Comparison of ENCODE assay signal across 8 mouse cellular contexts in the genomic region with DNA sequence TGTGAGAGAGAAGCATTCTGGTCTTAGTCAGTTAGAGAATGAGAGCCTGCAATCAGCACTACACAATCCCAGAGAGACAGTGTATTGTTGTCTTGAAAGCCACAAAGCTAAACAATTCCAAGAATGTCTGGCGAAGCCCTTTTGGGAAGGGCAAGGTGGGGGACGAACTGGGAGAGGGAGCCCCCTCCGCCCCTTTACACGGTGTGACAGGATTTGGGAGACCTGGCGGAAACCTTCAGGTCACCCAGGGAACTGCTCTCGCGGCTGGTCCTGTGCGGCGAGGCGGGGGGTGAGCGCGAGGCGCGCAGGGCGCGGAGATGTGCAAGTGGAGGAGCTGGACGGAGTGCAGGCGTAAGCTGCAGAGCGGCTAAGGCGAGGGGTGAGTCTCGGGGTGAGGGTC. TPM values are rescaled to one million over a fixed set of nuclear protein-coding genes. Genes with fewer than 3 reads are reported as not detected.
DNase-seq lines count a peak whose midpoint lies in the region; ATAC-seq and TF ChIP-seq lines count a peak whose summit lies in the region.

No protein-coding gene starts in this region.

- peak overlapping the region; percentile 77 for H3K4me3 ChIP-seq in embryonic facial prominence, embryonic 11.5 days (ENCODE audit: low read depth, low read length)
- peak overlapping the region; percentile 72 for H3K4me3 ChIP-seq in heart, postnatal 0 days (ENCODE audit: low read depth, low read length)
- peak overlapping the region; percentile 63 for H3K4me3 ChIP-seq in stomach, embryonic 14.5 days (ENCODE audit: low read depth, low read length)

- peak overlapping the region; percentile 91 for H3K4me2 ChIP-seq in embryonic facial prominence, embryonic 11.5 days (ENCODE audit: low read depth, low read length)
- peak overlapping the region; percentile 99 for H3K4me2 ChIP-seq in heart, postnatal 0 days (ENCODE audit: low read depth, low read length)
- H3K4me2 ChIP-seq in stomach, embryonic 14.5 days (replicated peaks; ENCODE audit: low read depth, low read length): peak overlapping the region; percentile 100

- no peaks in the 10 kb centered on the region for H3K27me3 ChIP-seq in embryonic facial prominence, embryonic 11.5 days (ENCODE audit: control insufficient read depth, insufficient read depth, low read length)
- 0 out of 2 replicates have a peak, but pooled peaks cover 6% of the 10 kb centered on the region for H3K27me3 ChIP-seq in heart, postnatal 0 days (ENCODE audit: control insufficient read depth, insufficient read depth, low read length)
- no peaks in the 10 kb centered on the region for H3K27me3 ChIP-seq in stomach, embryonic 14.5 days (ENCODE audit: control insufficient read depth, insufficient read depth, low read length)

- DNase-seq in left cerebral cortex, postnatal 25 days (ENCODE audit: low spot score in 2 of 2): peak; percentile 7 to 21
- DNase-seq in left cerebral cortex, adult 11 months (ENCODE audit: low spot score): no peak
- peak; percentile 71 for DNase-seq in embryonic facial prominence, embryonic 11.5 days (ENCODE audit: low spot score)
- peak; percentile 12 for DNase-seq in heart, postnatal 0 days (ENCODE audit: low spot score)
- peak; percentile 65 for DNase-seq in kidney, postnatal 14 days
- DNase-seq in lung, postnatal 36 days: peak; percentile 45
- DNase-seq in spleen, adult 18-20 months: no peak

- peak overlapping the region; percentile 88 for H3K27ac ChIP-seq in embryonic facial prominence, embryonic 11.5 days (replicated peaks; ENCODE audit: low read depth, low read length)
- no peak overlapping the region for H3K27ac ChIP-seq in heart, postnatal 0 days (ENCODE audit: low read depth)
- no peak overlapping the region; the same call in 1 of the 2 replicates for H3K27ac ChIP-seq in stomach, embryonic 14.5 days (ENCODE audit: low read length)

- WGBS in embryonic facial prominence, embryonic 11.5 days: under 1% methylated on average over 21 of the region's 21 CpGs
- WGBS in heart, postnatal 0 days: 0% methylated on average over 21 of the region's 21 CpGs
- under 1% methylated on average over 21 of the region's 21 CpGs for WGBS in stomach, embryonic 14.5 days

- intact Hi-C loops in left cerebral cortex, postnatal 25 days (cut with DNase I): no loop called here

- no peak for TF ChIP-seq EP300 in heart, postnatal 0 days (IDR thresholded peaks at IDR 0.05; ENCODE audit: low read depth)

- H3K9ac ChIP-seq in embryonic facial prominence, embryonic 11.5 days (replicated peaks; ENCODE audit: low read length): peak overlapping the region; percentile 84
- H3K9ac ChIP-seq in heart, postnatal 0 days (replicated peaks; ENCODE audit: low read depth, low read length): peak overlapping the region; percentile 50; the same call in 1 of the 2 replicates
- peak overlapping the region; percentile 38 for H3K9ac ChIP-seq in stomach, embryonic 14.5 days (replicated peaks; ENCODE audit: low read depth, low read length)

- H3K36me3 ChIP-seq in embryonic facial prominence, embryonic 11.5 days (replicated peaks; ENCODE audit: control insufficient read depth, insufficient read depth, low read depth, low read length): no peaks in the 10 kb centered on the region
- H3K36me3 ChIP-seq in heart, postnatal 0 days (replicated peaks; ENCODE audit: control insufficient read depth, insufficient read depth, low read length): no peaks in the 10 kb centered on the region
- H3K36me3 ChIP-seq in stomach, embryonic 14.5 days (ENCODE audit: control insufficient read depth, insufficient read depth, low read length): no peaks in the 10 kb centered on the region

- TF ChIP-seq CTCF in heart, postnatal 0 days (IDR thresholded peaks at IDR 0.05; ENCODE audit: low read depth): no peak

- no peaks in the 10 kb centered on the region for H3K9me3 ChIP-seq in embryonic facial prominence, embryonic 11.5 days (replicated peaks; ENCODE audit: control insufficient read depth, low read length)
- H3K9me3 ChIP-seq in heart, postnatal 0 days (replicated peaks; ENCODE audit: control insufficient read depth, low read length): no peaks in the 10 kb centered on the region
- no peaks in the 10 kb centered on the region for H3K9me3 ChIP-seq in stomach, embryonic 14.5 days (ENCODE audit: control insufficient read depth, low read depth, low read length)

- H3K4me1 ChIP-seq in embryonic facial prominence, embryonic 11.5 days (ENCODE audit: control insufficient read depth, insufficient read depth, low read length): no peaks in the 10 kb centered on the region
- H3K4me1 ChIP-seq in heart, postnatal 0 days (ENCODE audit: control insufficient read depth, insufficient read depth): no peaks in the 10 kb centered on the region
- 0 out of 2 replicates have a peak, but pooled peaks cover 5% of the 10 kb centered on the region for H3K4me1 ChIP-seq in stomach, embryonic 14.5 days (ENCODE audit: control insufficient read depth, insufficient read depth, low read length)

- ATAC-seq in embryonic facial prominence, embryonic 11.5 days (replicated peaks; ENCODE audit: insufficient number of reproducible peaks, low FRiP score, low TSS enrichment, low read depth): peak; percentile 88
- ATAC-seq in heart, postnatal 0 days (ENCODE audit: insufficient read depth, low read depth): peak; percentile 63
- ATAC-seq in stomach, embryonic 14.5 days (ENCODE audit: insufficient number of reproducible peaks, insufficient read depth, low FRiP score, low read depth): peak; percentile 82

RNA-seq across cellular contexts. Expression of a gene that starts 53.9 kb away (rescaled TPM):
- total RNA-seq in left cerebral cortex, postnatal 25 days (2021): 10 to 100 TPM in 1 of 2 experiments, 1 to 10 TPM in 1; 6.0 to 14.4 TPM
- 33.2 and 33.3 TPM in 2 replicates for polyA plus RNA-seq in embryonic facial prominence, embryonic 11.5 days (2014; fragmentation: Nextera tagmentation; extraction: Ambion mirVana)
- total RNA-seq in heart, postnatal 0 days (2014; rRNA removed; ENCODE audit: low replicate concordance): 1.2 and 4.5 TPM in 2 replicates
- 0.94 and 1.1 TPM in 2 replicates for polyA plus RNA-seq in heart, postnatal 0 days (2015; fragmentation: Nextera tagmentation; extraction: Ambion mirVana)
- polyA plus RNA-seq in stomach, embryonic 14.5 days (2014; fragmentation: Nextera tagmentation; extraction: Ambion mirVana): 2.3 TPM in 2 replicates

Comparison
In these comparisons a context has a peak if more than half of its experiments do, and no peak if none do; other contexts are left out.
1. DNase-seq: peak in left cerebral cortex, postnatal 25 days (2 of 2), embryonic facial prominence, embryonic 11.5 days (single experiment), heart, postnatal 0 days (single experiment), kidney, postnatal 14 days (single experiment) and lung, postnatal 36 days (single experiment); none in left cerebral cortex, adult 11 months (single experiment) and spleen, adult 18-20 months (0 of 2).
2. RNA of a gene that starts 53.9 kb away (polyA plus RNA-seq): 33.2 to 33.3 TPM in embryonic facial prominence, embryonic 11.5 days; 2.3 TPM in stomach, embryonic 14.5 days and 0.94 to 1.1 TPM in heart, postnatal 0 days; every median in the first group is over 10 times any median in the second.
3. Peak in every context shown above with its lines, with median percentiles within 50 percentile points of each other: ATAC-seq, H3K4me2 ChIP-seq, H3K4me3 ChIP-seq and H3K9ac ChIP-seq.